Mouse (Mus musculus) hindbrain, embryonic 11.5 days (tissue): ENCODE results near the gene Carhsp1. TPM values are rescaled to one million over a fixed set of nuclear protein-coding genes. Genes with fewer than 3 reads are reported as not detected.
A peak's percentile ranks its signal among the peaks of the same experiment; 100 is the strongest.

Experiments
- ATAC-seq: fragments of 200-750 bp; cut with Nextera tagmentation; 2 replicates; pipeline ENCODE4 v1.8.0; 2017; ENCODE audit warnings: mild to moderate bottlenecking, moderate TSS enrichment, moderate library complexity; ENCODE audit not compliant: low FRiP score
- DNase-seq: peaks from one replicate; pipeline ENCODE4 v3.0.0-alpha.2; 2015; ENCODE audit warnings: low spot score
- H3K27ac ChIP-seq: fragments of 300-500 bp; sonication (generic); 2 replicates; pipeline ENCODE4 v1.5.1; 2014; ENCODE audit warnings: mild to moderate bottlenecking, low read depth, low read length
- H3K27me3 ChIP-seq: fragments of 300-500 bp; sonication (generic); 2 replicates; pipeline ENCODE4 v1.6.1; 2014; ENCODE audit warnings: mild to moderate bottlenecking, low read length, moderate library complexity, mixed read lengths; ENCODE audit not compliant: control insufficient read depth, insufficient read depth
- H3K36me3 ChIP-seq: fragments of 300-500 bp; sonication (generic); 2 replicates; pipeline ENCODE4 v1.6.1; 2014; ENCODE audit warnings: mild to moderate bottlenecking, low read length, moderate library complexity, mixed read lengths; ENCODE audit not compliant: control insufficient read depth, insufficient read depth
- H3K4me1 ChIP-seq: fragments of 300-500 bp; sonication (generic); replicated peaks from 2 replicates; pipeline ENCODE4 v1.6.1; 2014; ENCODE audit warnings: low read length, mixed read lengths; ENCODE audit not compliant: control insufficient read depth, insufficient read depth
- H3K4me2 ChIP-seq: fragments of 300-500 bp; sonication (generic); replicated peaks from 2 replicates; pipeline ENCODE4 v1.6.1; 2014; ENCODE audit warnings: mild to moderate bottlenecking, low read depth, low read length
- H3K4me3 ChIP-seq: fragments of 300-500 bp; sonication (generic); 2 replicates; pipeline ENCODE4 v1.5.1; 2014; ENCODE audit warnings: low read depth, low read length
- H3K9ac ChIP-seq: fragments of 300-500 bp; sonication (generic); 2 replicates; pipeline ENCODE4 v1.6.1; 2014; ENCODE audit warnings: low read depth, low read length
- H3K9me3 ChIP-seq: fragments of 300-500 bp; sonication (generic); 2 replicates; pipeline ENCODE4 v1.6.1; 2016; ENCODE audit warnings: low read length; ENCODE audit not compliant: control insufficient read depth
- WGBS: fragments of 180-500 bp; shearing (Covaris S2); extraction: QIAGEN DNeasy Blood & Tissue Kit; methylation state at CpG from one replicate; pipeline ENCODE4 v1.1.7; 2014; 5-methylcytosine and 5-hydroxymethylcytosine counted together
- polyA plus RNA-seq: library from polyadenylated mRNA; unstranded; fragments of >200 nt; fragmentation: Nextera tagmentation; extraction: Ambion mirVana; gene quantifications from 2 replicates; pipeline ENCODE4 v1.2.1, GENCODE M21; 2014

Gene Carhsp1
- polyA plus RNA-seq, 1 experiment from 2014 or later = 78.1 TPM

DNA sequence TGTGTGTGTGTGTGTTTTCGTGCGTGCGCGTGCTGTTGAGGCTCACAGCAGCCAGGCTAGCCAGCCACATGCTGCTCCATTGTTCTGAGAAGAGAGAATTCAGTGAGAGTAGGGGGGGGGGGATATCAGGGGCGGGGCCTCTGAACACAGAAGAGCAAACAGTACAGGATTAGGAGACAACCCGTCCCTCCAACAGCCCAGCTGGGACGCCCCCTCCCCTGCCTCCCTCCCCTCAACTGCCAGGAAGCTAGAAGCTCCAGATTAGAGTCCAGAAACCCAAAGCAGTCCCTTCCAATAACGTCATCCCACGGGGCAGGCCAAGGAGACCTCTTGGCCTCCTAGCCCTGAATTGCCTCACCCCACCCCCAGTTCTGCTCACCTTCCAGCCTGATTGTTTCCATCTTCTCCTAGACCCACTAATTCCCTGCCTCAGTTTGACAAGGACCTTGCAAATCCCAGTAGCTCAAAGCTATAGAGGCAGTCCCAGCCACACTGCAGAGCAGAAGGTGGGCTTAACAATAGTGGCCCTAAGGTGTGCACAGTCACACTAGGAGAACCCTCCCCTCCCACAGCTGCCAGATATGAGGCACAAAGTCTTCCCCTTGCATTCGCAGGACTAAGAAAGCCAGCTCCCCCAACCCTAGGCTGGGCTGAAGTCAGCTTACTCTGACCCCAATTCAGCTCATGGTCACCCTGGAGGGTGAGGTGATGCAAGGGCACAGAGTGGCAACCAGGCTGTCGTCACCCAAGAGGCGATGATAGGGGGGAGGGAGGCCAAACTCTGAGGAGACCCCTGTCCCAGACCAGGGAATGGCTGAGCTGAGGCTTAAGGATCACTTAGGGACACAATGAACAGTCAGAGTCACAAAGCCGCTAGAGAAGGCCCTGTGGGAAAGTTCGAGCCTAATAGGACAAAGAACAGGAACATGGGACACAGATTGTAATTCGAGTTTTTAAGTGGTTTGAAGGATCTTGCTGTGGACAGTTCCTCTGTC lies 1.6 kb downstream of the Carhsp1 start:
- H3K27ac ChIP-seq = peak overlapping the region; percentile 79
- peak; percentile 75 for DNase-seq
- no peaks in the 10 kb centered on the region for H3K9me3 ChIP-seq
- peak overlapping the region; percentile 71 for H3K4me3 ChIP-seq
- H3K4me1 ChIP-seq = peaks cover 11% of the 10 kb centered on the region; the same call in 1 of the 2 replicates
- H3K4me2 ChIP-seq = peak overlapping the region; percentile 62
- no peaks in the 10 kb centered on the region; the same call in 1 of the 2 replicates for H3K27me3 ChIP-seq
- H3K36me3 ChIP-seq = no peaks in the 10 kb centered on the region
- peak; percentile 61 for ATAC-seq
- 6% methylated on average over 14 of the region's 15 CpGs for WGBS
- H3K9ac ChIP-seq = peak overlapping the region; percentile 83

DNA sequence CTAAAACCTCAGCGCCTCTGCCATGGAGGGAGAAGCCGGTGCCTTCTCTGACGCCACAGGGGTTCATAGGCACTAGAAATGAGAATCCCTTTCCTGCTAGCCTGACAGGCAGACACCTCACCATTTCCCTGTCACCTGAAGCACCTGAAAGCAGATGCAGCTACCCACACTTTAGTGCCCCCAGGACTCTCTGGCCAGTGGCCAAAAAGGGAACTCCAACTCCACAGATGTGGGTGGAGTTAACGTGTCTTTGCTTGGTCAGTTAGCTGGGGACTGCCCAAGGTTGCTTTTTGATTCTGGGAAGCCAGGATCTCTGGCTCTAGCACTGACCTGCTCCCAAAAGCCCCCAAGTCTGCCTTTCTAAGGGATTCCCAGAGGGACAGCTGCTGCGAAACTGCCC lies 2.5 kb downstream of the Carhsp1 start:
- Histone ChIP-seq H3K36me3 (no peaks in the 10 kb centered on the region), H3K27ac (no peak overlapping the region), H3K4me2 (peak overlapping the region; percentile 62), H3K9ac (peak overlapping the region; percentile 83), H3K4me3 (peak overlapping the region; percentile 71), H3K9me3 (no peaks in the 10 kb centered on the region), H3K27me3 (no peaks in the 10 kb centered on the region; the same call in 1 of the 2 replicates), H3K4me1 (peaks cover 11% of the 10 kb centered on the region; the same call in 1 of the 2 replicates)
- 60% methylated on average over 5 of the region's 5 CpGs for WGBS
- ATAC-seq = no peak
- DNase-seq = no peak

DNA sequence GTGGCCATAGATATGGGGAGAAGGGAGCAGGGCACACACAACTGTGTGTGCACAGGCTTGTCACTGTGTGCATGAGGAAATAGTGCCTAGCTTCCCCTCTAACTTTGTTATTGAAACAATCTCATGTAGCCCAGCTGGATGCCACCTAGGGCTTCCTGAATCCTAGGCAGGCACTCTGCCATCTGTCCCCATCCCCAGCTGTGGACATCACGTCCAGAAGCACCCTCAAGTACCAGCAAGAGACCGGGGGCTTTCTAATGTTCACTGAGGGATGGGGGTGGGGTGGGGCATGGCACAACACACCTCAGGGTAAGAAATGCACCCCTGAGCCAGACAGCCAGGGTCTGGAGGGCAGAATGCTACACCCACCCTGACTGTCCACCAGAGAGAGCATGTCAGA lies 3.6 kb downstream of the Carhsp1 start:
- DNase-seq (no peak), ATAC-seq (no peak)
- 79% methylated on average over 2 of the region's 2 CpGs for WGBS
- no peak overlapping the region for H3K27ac ChIP-seq
- H3K9ac ChIP-seq = no peak overlapping the region
- H3K36me3 ChIP-seq = no peaks in the 10 kb centered on the region
- no peaks in the 10 kb centered on the region for H3K9me3 ChIP-seq
- no peaks in the 10 kb centered on the region; the same call in 1 of the 2 replicates for H3K27me3 ChIP-seq
- peaks cover 11% of the 10 kb centered on the region; the same call in 1 of the 2 replicates for H3K4me1 ChIP-seq
- H3K4me2 ChIP-seq = no peak overlapping the region; the same call in 1 of the 2 replicates
- H3K4me3 ChIP-seq = no peak overlapping the region

DNA sequence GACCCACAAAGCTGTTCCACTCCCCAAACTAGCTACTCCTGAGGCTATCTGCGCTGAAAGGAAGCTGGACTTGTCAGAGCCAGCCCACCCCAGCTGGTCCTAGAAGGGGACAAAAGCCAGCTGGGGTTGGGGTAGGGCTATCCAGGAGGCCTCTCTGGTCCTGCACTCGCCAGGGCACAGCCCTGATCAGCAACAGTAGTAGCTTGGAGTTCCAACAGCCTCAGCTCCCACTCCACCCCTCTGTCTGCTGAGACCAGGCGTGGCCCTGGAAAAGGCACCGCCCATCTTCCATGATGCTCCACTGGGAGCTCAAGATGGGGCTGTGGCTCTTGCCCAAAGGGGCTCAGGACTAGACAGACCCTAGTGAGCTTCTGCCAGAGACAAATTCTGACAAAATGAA lies 4.1 kb downstream of the Carhsp1 start:
- H3K9ac ChIP-seq = no peak overlapping the region

DNA sequence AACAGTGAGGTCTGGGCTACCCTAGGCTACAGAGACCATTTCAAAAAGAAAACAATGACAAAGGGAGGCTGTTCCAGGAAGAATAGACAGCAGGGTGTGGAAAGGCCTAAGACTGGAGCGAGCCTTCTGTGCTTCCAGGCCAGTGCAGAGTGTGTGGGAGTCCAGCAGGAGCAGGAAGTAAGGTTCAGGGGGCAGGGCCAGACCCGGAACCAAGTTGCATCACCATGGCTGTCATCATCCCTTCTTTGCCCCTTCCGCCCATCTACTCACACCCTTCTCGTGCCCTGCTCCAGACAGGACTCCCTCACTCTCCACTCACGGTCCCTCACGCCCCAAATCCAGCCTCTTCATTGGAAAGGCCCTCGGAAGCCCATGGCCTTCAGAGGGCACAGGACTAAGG lies 4.7 kb downstream of the Carhsp1 start:
- ATAC-seq (no peak), DNase-seq (no peak)
- Histone ChIP-seq H3K4me1 (peaks cover 11% of the 10 kb centered on the region; the same call in 1 of the 2 replicates), H3K9me3 (no peaks in the 10 kb centered on the region), H3K27me3 (no peaks in the 10 kb centered on the region), H3K36me3 (no peaks in the 10 kb centered on the region), H3K4me2 (no peak overlapping the region), H3K4me3 (no peak overlapping the region), H3K9ac (no peak overlapping the region), H3K27ac (no peak overlapping the region)
- 88% methylated on average over 7 of the region's 7 CpGs for WGBS

More for the DNA sequence above, 4.1 kb downstream of the Carhsp1 start:
- Histone ChIP-seq H3K9me3 (no peaks in the 10 kb centered on the region), H3K36me3 (no peaks in the 10 kb centered on the region), H3K4me2 (no peak overlapping the region), H3K27me3 (no peaks in the 10 kb centered on the region), H3K4me1 (peaks cover 11% of the 10 kb centered on the region; the same call in 1 of the 2 replicates), H3K27ac (no peak overlapping the region), H3K4me3 (no peak overlapping the region)
- ATAC-seq = no peak
- WGBS = 69% methylated on average over 4 of the region's 4 CpGs
- DNase-seq = no peak

DNA sequence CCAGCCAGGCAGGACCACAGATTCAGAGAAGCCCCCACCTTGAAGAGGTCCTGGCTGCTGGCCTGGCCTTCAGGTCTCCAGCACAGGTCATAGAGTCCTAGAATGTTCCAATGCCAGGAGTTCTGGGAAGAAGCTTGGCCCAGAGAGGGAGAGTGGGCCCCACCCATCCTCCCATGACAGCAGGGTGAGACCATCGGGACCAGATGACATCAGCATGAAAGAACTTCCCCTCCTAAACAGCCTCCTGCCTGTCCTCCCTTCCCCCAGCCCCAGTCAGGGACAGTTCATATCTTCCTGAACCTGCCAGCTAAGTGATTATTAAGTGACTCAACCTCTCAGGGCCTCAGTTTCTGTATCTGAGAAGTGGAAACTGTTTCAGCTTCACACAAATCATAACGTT lies 5.5 kb downstream of the Carhsp1 start:
- WGBS = 77% methylated on average over 2 of the region's 2 CpGs
- Histone ChIP-seq H3K4me1 (peaks cover 11% of the 10 kb centered on the region; the same call in 1 of the 2 replicates), H3K27me3 (no peaks in the 10 kb centered on the region), H3K9ac (no peak overlapping the region), H3K4me2 (no peak overlapping the region), H3K36me3 (peaks cover 3% of the 10 kb centered on the region; the same call in 1 of the 2 replicates), H3K9me3 (no peaks in the 10 kb centered on the region), H3K27ac (0 out of 2 replicates have a peak overlapping the region, but pooled peaks have one; percentile 30), H3K4me3 (no peak overlapping the region)
- ATAC-seq (no peak), DNase-seq (no peak)

DNA sequence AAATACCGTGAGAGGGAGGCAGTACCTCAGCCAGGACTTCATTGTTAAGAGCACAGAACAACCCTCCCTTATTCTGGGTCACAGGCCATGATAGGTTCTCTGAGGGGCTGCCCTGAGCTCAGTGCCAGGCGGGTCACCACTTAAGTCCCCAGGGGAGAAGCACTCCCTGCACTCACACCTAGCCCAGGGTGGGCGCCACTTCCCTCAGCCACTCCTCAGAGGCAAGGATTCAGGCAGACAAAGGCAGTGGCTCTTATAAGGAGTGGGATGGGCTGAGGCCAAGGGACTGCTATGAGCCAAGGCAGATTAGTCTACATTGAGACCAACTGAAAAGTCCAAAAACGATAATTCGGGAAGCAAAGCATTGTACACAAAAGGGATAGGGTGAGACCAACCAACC lies 6.6 kb downstream of the Carhsp1 start:
- Histone ChIP-seq H3K9me3 (no peaks in the 10 kb centered on the region), H3K27ac (no peak overlapping the region), H3K9ac (no peak overlapping the region), H3K36me3 (peaks cover 3% of the 10 kb centered on the region; the same call in 1 of the 2 replicates), H3K4me2 (no peak overlapping the region), H3K4me3 (no peak overlapping the region), H3K4me1 (peaks cover 11% of the 10 kb centered on the region; the same call in 1 of the 2 replicates), H3K27me3 (no peaks in the 10 kb centered on the region)
- ATAC-seq = no peak
- 89% methylated on average over 5 of the region's 5 CpGs for WGBS
- no peak for DNase-seq

DNA sequence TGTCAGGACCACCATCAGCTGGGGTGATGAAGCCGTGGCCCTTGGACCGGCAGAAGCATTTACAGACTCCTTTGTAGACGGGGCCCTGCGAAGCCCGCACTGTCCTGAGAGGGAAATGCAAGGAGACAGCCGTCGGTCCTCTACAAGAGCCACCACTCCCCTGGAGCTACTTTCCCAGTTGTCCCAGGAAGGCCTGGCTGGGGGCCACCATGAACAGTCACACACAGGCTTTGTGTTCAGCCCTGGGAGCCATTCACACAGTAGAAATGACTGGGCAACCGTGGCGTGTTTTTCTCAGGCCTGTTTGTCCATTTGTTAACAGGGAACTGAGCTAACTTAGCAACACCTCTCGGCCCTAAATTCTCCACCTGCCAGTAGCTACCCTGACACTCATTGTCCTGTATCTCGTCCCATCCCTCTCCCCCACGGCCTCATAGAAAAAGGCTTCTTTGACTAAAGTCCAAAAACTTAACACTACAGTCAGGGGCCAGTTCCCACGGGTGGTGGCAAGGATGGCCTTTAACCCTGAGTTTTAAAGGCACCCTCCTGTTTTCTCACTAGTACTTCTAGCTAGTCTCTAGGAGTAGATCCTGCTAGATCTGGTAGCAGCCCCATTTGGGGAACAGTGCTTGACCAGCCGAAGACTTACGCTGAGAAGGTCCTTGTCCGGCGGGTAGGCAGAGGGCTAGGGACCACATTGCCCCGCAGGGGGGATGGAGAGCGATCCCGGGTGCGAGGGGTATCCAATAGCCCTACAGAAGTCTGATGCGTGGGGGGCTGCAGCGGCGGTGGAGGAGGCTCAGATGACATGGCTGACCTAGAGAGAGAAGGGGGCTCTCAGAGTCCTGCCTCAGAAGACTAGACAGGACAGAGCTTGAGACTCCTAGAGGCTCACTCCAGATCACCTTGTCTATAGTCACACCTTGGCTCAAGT lies 8.1 kb downstream of the Carhsp1 start:
- DNase-seq (no peak), ATAC-seq (no peak)
- WGBS = 86% methylated on average over 24 of the region's 24 CpGs
- no peaks in the 10 kb centered on the region for H3K9me3 ChIP-seq
- H3K27ac ChIP-seq = no peak overlapping the region
- H3K27me3 ChIP-seq = no peaks in the 10 kb centered on the region
- no peak overlapping the region for H3K4me2 ChIP-seq
- peaks cover 6% of the 10 kb centered on the region; the same call in 1 of the 2 replicates for H3K4me1 ChIP-seq
- no peak overlapping the region for H3K9ac ChIP-seq
- H3K36me3 ChIP-seq = peaks cover 9% of the 10 kb centered on the region; the same call in 1 of the 2 replicates
- no peak overlapping the region for H3K4me3 ChIP-seq
